Mouse (Mus musculus) liver, adult 2 months (tissue): ENCODE results near the gene Insc. TPM values are rescaled to one million over a fixed set of nuclear protein-coding genes. Genes with fewer than 3 reads are reported as not detected.

Experiments
- DNase-seq: peaks from one replicate; pipeline ENCODE4 v3.0.0-alpha.2; 2011; ENCODE audit warnings: low read depth, low spot score; ENCODE audit errors: extremely low read depth
- H3K27ac ChIP-seq: fragments of 200-500 bp; replicated peaks from 2 replicates; pipeline ENCODE4 v1.5.1; 2012; ENCODE audit warnings: low read depth, mild to moderate bottlenecking, control low read depth, inconsistent platforms, low read length; ENCODE audit not compliant: insufficient read depth
- H3K27me3 ChIP-seq: fragments of 200-500 bp; 2 replicates; pipeline ENCODE4 v1.6.1; 2012; ENCODE audit warnings: mild to moderate bottlenecking, moderate library complexity, low read length, inconsistent platforms; ENCODE audit not compliant: control insufficient read depth, insufficient read depth
- H3K36me3 ChIP-seq: fragments of 200-500 bp; 2 replicates; pipeline ENCODE4 v1.6.1; 2012; ENCODE audit warnings: low read length, inconsistent platforms; ENCODE audit not compliant: control insufficient read depth, insufficient read depth
- H3K4me1 ChIP-seq: fragments of 200-500 bp; 2 replicates; pipeline ENCODE4 v1.6.1; 2011; ENCODE audit warnings: low read length; ENCODE audit not compliant: control insufficient read depth, insufficient read depth
- H3K4me3 ChIP-seq: fragments of 200-500 bp; 2 replicates; pipeline ENCODE4 v1.5.1; 2011; ENCODE audit warnings: low read depth, mild to moderate bottlenecking, control low read depth, low read length, moderate library complexity; ENCODE audit not compliant: insufficient read depth
- H3K79me2 ChIP-seq: fragments of 200-500 bp; 2 replicates; pipeline ENCODE4 v1.6.1; 2012; ENCODE audit warnings: inconsistent platforms, mild to moderate bottlenecking, low read length, moderate library complexity; ENCODE audit not compliant: control insufficient read depth, insufficient read depth
- H3K9ac ChIP-seq: fragments of 200-500 bp; 2 replicates; pipeline ENCODE4 v1.6.1; 2012; ENCODE audit warnings: low read depth, mild to moderate bottlenecking, control low read depth, inconsistent platforms, low read length
- CTCF ChIP-seq: fragments of 200-500 bp; IDR thresholded peaks from 2 replicates; pipeline ENCODE4 v1.5.1; 2011; ENCODE audit warnings: low read depth, low read length, control low read depth
- POLR2A ChIP-seq: fragments of 200-500 bp; IDR thresholded peaks from 2 replicates; pipeline ENCODE4 v1.6.1; 2011; ENCODE audit warnings: low read length, control low read depth; ENCODE audit not compliant: insufficient read depth; ENCODE audit errors: extremely low read depth
- WGBS: fragments of 180-500 bp; shearing (Covaris S2); methylation state at CpG from one replicate; pipeline ENCODE4 v1.1.7; 2018; 5-methylcytosine and 5-hydroxymethylcytosine counted together
- polyA plus RNA-seq: library from polyadenylated mRNA; depleted of rRNA; stranded (reverse); fragments of >200 nt; gene quantifications from 2 replicates; pipeline ENCODE4 v1.2.3, GENCODE M21; 2012; rRNA removed
- total RNA-seq: library from RNA; depleted of rRNA; stranded (reverse); fragments of >200 nt; gene quantifications from 2 replicates; pipeline ENCODE4 v1.2.3, GENCODE M21; 2014; rRNA removed

Gene Insc
- total and polyA plus RNA-seq, 2 experiments = 14.3 to 31.2 TPM

DNA sequence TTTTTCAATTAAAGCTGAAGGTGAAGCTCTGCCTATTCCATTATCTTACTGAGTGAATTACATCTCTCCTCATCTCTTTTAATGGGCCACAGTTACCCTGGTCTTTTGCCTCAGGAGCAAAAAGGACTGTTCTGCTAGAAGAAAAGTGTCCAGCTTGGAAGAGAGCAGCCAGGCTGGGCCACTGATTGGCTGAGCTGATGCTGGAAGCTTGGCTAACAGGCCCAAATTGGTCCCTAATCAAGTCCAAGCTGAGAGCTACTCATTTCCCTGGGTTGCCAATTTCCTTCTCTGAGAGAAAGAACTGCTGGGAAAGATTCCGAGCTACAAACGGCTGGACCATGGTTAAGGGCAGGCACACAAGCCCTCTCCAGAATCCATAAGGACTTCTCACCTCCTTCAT lies 140.1 kb downstream of the Insc start:
- Histone ChIP-seq H3K36me3 (no peaks in the 10 kb centered on the region), H3K4me3 (no peak overlapping the region), H3K9ac (no peak overlapping the region), H3K4me1 (no peaks in the 10 kb centered on the region), H3K79me2 (no peaks in the 10 kb centered on the region), H3K27me3 (no peaks in the 10 kb centered on the region), H3K27ac (no peak overlapping the region)
- TF ChIP-seq CTCF (no peak), POLR2A (no peak)
- WGBS = 96% methylated on average over 2 of the region's 2 CpGs
- DNase-seq = no peak

DNA sequence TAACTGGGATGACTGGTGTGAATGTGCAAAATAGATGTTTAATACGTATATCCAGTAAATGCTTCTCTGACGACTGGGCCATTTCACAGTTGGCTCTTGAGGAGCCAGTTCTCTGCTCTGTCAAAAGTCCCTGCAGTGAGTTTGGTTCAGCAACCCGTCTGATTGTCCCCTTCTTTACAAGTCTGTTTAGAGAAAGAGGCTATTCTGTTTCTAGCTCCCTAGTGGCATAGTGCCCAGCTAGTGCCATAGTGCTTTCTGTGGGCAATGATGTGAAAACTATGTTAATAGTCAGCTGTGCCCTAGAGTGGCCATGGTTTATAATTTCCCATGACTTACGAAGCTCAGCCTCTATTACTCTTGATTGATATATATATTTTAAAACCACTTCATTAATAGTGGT lies 143.4 kb downstream of the Insc start:
- no peak overlapping the region for H3K9ac ChIP-seq
- no peaks in the 10 kb centered on the region for H3K79me2 ChIP-seq
- TF ChIP-seq CTCF = no peak
- TF ChIP-seq POLR2A = no peak
- H3K4me1 ChIP-seq = no peaks in the 10 kb centered on the region
- H3K27ac ChIP-seq = no peak overlapping the region
- DNase-seq = no peak
- H3K27me3 ChIP-seq = no peaks in the 10 kb centered on the region
- H3K36me3 ChIP-seq = no peaks in the 10 kb centered on the region
- H3K4me3 ChIP-seq = no peak overlapping the region
- WGBS = 85% methylated on average over 4 of the region's 4 CpGs

DNA sequence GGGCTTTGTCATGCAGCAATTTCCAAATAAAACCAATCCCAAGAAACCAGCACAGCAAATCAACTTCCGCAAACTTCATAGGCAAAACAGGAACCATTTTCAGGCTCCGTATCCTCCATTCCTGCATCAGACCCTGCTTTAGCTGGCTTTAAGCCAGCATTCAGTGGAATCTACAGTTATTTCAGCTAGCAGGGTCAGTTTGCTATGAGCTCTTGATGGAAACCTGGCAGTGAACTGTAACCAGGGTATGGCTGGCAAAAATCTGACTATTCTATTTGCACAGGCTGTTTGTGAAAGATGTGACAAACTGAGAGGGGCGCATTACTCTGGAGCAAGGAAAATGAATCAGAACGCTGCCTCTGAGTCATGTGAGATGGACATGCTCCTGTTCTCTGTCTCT lies 146.7 kb downstream of the Insc start:
- no peaks in the 10 kb centered on the region for H3K4me1 ChIP-seq
- H3K4me3 ChIP-seq = no peak overlapping the region
- no peak overlapping the region for H3K27ac ChIP-seq
- no peaks in the 10 kb centered on the region for H3K79me2 ChIP-seq
- H3K27me3 ChIP-seq = no peaks in the 10 kb centered on the region
- H3K9ac ChIP-seq = no peak overlapping the region
- no peaks in the 10 kb centered on the region for H3K36me3 ChIP-seq
- DNase-seq = peak; percentile 5
- WGBS = 90% methylated on average over 4 of the region's 4 CpGs
- no peak for TF ChIP-seq POLR2A
- no peak for TF ChIP-seq CTCF

DNA sequence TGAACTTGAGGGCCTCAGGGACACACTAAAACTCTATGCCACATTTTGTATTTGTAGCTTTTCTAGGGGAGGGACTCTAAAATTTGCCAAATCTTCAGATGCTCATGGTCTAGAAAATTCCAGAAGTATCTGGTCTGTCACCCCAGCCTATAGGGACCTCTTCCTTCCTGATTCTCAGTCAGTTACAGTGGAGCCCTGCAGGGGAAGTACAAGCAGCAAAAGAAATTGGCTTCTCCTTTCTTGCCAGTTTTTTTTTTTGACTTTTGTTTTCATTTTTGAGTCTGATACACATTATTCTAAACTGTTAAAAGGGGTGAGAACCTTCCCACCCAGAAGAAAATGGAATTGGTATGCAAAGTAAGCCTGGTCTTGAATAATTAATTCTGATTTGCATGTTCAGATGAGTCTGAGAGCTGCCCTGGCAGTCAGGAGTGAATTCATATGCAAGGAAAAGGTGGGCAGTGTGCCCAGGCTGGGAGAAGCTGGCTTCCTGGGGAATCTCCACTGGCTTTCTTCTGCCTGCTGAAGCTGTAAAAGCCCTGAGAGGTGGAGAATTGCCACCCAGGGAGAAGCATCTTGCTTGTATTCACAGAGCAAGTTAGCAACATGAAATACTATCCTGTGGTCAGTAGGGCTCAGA lies 149.2 kb downstream of the Insc start:
- no peaks in the 10 kb centered on the region for H3K4me1 ChIP-seq

DNA sequence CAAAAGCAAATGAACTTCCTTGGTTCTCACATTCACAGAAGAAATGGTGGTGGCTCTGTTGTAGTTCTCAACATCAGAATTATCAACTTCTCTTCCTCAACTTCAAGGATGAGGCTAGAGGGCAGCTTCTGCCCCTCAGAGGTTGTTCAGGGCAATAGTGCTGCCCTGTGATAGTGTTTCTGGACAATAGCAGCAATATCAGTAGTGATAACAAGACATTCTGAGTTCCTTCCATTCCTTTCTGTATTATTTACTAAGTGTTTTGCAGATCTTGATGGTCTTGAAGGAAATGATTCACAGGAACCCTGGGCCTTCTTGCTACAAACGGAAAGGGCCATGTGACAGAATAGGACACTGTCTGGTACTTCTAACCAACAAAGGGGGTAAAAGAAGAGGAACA lies 150.4 kb downstream of the Insc start:
- WGBS = 70% methylated on average over 1 of the region's 1 CpGs
- H3K9ac ChIP-seq = no peak overlapping the region

More for the DNA sequence above, 149.2 kb downstream of the Insc start:
- no peaks in the 10 kb centered on the region for H3K27me3 ChIP-seq
- no peaks in the 10 kb centered on the region for H3K36me3 ChIP-seq
- peak; percentile 23 for DNase-seq
- H3K27ac ChIP-seq = no peak overlapping the region
- no peak overlapping the region for H3K9ac ChIP-seq
- H3K4me3 ChIP-seq = no peak overlapping the region
- no peak for TF ChIP-seq CTCF
- TF ChIP-seq POLR2A = no peak
- no peaks in the 10 kb centered on the region for H3K79me2 ChIP-seq

DNA sequence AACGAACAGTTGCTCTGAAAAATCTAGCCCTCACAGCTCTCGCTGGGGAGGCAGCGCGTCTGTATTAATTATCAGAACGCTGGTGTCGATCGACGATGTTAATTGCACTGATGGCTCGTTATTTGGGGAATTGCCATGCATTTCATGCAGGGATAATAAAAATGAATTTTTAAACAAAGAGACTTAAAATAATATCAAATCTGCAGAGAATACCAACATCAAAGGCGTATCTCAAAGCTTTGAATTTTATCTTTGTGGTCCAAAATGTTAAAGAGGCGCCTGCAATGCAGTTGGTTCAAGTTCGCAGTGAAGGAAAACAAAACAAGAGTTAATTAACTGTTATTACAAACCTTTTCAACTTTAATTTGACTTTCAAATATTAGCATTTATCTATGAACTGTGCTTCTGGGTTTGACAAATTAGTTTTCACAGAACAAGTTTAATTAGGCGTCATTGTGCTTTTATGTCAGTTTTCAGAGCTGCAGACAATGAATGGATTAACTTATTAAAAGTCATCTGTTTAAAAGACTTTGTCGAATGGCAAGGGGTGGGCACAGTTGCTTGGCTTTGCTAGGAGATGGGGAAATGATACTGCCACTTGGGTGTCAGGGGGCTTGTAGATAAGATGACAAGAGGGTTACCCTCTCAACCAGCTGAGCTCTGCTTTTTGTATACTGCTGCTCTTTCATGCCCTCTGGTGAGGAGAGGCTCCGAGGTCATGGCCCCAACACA lies 153.6 kb downstream of the Insc start:
- no peak for DNase-seq
- no peak overlapping the region for H3K4me3 ChIP-seq
- 93% methylated on average over 15 of the region's 15 CpGs for WGBS

More for the DNA sequence above, 150.4 kb downstream of the Insc start:
- DNase-seq = peak; percentile 28
- no peaks in the 10 kb centered on the region for H3K36me3 ChIP-seq
- no peak overlapping the region for H3K4me3 ChIP-seq
- H3K27me3 ChIP-seq = no peaks in the 10 kb centered on the region
- no peaks in the 10 kb centered on the region for H3K79me2 ChIP-seq
- H3K27ac ChIP-seq = no peak overlapping the region
- H3K4me1 ChIP-seq = no peaks in the 10 kb centered on the region
- no peak for TF ChIP-seq CTCF
- no peak for TF ChIP-seq POLR2A

More for the DNA sequence above, 153.6 kb downstream of the Insc start:
- Histone ChIP-seq H3K27me3 (no peaks in the 10 kb centered on the region), H3K36me3 (no peaks in the 10 kb centered on the region), H3K79me2 (no peaks in the 10 kb centered on the region), H3K9ac (no peak overlapping the region), H3K4me1 (no peaks in the 10 kb centered on the region), H3K27ac (no peak overlapping the region)
- TF ChIP-seq POLR2A (no peak), CTCF (no peak)

Other genes with a start within 250 kb of the Insc start
- gene Cyp2r1, start 180.7 kb upstream of the Insc start, total RNA-seq = 26.2 and 31.5 TPM in 2 replicates
- 21.1 and 35.2 TPM in 2 replicates for gene Cyp2r1, start 180.7 kb upstream of the Insc start, polyA plus RNA-seq
- not detected in 2 replicates for gene Calca, start 107.3 kb upstream of the Insc start, total RNA-seq
- not detected in 2 replicates for gene Calca, start 107.3 kb upstream of the Insc start, polyA plus RNA-seq
- gene Calcb, start 25.1 kb upstream of the Insc start, total RNA-seq = not detected in 2 replicates
- not detected in 2 replicates for gene Calcb, start 25.1 kb upstream of the Insc start, polyA plus RNA-seq